Mouse (Mus musculus) monocyte, adult 2 months (primary cell): ENCODE data around the gene Dtx1.
A peak's percentile ranks its signal among the peaks of the same experiment; 100 is the strongest.

Experiments used
- DNase-seq, 2 experiments: peaks; one replicate each; pipeline ENCODE4 v3.0.0; 2022; ENCODE audit warnings: low spot score in 2 of 2, low read depth in 1 of 2

The Dtx1 gene

DNA sequence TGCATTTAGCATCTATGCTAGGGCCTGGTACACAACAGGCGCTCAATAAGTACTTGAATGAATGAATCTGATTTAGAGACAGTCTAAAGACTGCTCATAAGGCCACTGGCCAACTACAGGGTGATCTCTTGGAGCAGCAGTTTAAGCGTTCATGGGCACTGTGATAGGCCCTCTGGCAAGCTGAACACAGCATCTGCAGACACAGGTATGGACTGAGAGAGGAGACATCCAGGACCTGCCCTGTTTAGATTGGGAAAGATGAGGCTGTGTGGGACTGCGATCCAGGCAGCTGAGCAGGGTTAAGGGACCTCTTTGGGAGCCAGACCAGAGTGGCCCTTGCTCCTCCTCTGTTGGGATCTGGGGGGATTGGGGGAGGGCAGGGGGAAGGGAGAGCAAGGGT is at the start of gene Dtx1:
Gene Dtx1, minus strand, starts transcription at position 101 of the 400 bp plus-strand sequence.
- no peak for DNase-seq

DNA sequence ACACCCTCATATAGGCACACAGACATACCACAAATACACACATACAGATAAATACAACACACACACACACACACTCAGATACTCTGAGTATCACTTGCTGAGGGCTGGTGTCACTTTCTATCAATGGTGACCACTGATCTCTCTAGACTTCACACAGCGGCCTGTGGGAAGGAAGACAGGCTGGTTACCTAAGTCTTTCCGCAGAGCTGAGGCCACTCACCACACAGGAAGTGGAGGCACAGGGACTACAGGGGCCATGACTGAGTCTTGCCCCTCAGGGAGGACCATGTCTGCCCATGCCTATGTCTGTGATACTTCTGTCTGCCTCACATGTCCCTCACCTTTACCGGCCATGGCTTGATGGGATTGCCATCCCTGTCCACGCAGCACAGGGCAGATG is 42.5 kb upstream of the Dtx1 start:
- no peak for DNase-seq

DNA sequence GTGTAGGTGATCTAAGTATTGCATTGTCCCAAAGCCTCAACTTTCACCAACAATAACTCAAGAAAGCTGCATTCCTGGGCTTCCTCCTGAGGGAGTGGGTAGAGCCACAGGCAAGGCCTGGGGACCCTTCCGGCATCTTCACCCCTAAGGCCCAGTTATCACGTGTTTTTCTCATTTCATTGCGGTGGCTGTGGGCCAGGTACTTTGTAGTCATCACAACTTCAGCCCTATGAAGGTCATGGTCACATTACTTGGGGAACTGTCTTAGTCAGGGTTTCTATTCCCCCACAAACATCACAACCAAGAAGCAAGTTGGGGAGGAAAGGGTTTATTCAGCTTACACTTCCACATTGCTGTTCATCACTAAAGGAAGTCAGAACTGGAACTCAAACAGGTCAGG is 41.1 kb upstream of the Dtx1 start:
- no peak for DNase-seq

DNA sequence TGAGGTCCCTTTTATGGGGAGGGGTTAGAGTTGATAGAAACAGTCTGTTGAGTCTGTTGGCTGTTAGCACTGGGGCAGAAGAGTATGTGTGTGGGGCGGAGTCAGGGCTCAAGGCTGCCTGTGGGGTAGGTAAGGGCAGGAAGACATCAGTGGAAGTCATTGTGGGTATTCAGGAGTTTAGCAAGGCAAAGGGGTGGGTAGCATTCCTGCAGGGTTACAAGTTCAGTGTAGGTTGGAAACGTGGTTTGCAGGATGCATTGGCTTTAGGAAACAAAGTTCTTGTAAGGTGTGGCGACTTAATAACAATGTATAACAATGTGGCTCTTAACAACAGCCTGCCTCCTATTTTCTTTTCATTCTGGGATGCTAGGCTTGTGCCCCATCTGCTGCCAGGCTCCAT is 39.5 kb upstream of the Dtx1 start:
- no peak for DNase-seq

DNA sequence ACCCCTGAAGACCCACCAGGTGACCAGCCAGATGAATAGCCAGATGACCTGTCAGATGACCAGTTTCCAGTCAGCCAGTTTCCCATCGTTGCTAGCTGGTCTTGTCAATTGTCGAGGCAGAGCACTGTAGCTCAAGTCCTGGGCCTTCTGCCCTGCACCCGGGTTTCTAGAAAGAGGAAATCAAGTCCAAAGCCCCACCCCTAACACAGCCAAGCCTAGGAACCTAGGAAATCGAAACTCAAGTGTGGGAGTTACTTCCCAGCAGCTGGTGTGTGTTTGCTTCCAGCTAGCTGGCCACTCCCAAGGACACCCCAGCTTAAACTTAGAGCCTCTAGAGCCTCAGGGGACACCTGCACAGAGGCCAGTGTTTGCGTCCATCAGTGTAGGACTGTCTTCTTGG is 38.0 kb upstream of the Dtx1 start, which contains the start of gene Oas2:
Gene Oas2, minus strand, starts transcription at position 166 of the 400 bp plus-strand sequence.
- peak; percentile 4 to 5 for DNase-seq

DNA sequence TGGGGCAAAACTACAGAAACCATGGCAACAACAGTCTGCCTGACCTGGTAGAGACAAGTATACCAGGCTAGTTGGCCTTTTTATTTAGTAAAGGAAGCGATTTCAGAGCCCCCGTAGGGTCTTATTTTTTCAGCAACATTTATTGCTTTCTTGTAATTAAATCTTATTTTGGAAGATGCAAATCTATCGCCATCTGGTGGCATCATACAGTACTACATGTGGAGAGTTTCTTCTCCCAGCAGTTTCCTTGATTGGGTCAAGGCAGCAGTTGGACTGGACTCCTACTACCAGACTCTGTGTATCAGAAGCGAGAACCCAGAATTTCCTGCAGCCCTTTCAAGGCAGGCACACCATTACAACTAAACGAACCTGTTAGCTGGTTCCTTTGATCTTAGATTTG is 34.7 kb upstream of the Dtx1 start:
- DNase-seq: no peak

DNA sequence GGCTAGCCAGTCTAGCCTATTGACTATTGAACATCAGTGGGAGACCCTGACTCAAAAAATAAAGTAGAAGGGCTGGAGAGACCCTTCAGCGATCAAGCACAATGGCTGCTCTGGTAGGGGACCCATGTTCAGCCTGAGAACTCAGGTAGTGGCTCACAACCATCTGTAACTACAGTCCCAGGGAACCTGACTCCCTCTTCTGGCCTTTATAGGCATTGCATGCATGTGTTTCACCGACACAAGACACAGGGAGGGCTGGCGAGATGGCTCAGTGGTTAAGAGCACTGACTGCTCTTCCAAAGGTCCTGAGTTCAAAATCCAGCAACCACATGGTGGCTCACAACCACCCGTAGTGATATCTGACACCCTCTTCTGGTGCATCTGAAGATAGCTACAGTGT is 30.4 kb upstream of the Dtx1 start:
- DNase-seq: no peak

DNA sequence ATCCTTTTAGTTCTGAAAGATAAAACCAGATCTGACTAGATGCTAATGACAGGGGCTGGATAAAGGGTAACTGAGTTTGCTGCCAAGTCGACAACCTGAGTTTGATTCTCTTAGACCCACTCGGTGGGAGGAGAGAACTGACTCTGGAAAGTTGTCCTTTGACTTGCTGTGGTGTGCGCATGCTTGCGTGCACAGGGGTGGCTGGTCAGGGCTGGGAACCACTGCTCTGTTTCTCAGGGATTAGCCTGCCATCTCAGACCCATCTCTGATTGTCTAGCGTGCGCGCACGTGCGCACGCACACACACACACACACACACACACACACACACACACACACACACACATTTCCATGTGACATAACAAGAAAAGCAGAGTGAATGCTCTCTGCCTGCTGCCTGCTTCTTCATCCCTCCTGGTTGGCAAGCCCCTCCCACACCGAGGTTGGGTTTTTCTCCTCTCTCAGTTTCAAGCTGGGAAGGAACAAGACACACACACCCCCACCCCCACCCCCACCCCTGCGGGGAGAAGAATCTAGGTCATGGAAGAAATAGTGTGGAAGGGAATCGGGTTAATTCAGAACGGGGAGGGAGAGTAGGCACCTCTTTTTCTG is 22.8 kb upstream of the Dtx1 start:
- DNase-seq: no peak

DNA sequence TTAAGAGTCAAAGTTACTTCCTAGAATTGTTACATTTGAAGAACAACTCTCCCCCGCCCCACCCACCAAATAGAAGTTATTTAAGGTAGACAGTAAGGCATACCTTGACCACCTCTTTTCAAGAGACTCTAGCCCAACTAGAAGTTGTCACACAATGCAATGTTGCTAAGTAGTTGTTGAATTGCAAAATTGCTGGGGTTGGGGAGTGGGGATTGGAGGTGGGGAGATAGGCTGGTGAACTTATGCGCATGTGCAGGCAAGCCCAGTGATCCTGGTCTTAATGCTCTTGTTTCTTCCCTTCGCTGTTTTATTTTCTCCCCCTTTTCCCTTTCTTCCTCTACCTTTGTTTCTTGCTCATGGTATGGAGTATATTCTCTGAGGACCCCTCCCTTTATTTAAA is 22.0 kb upstream of the Dtx1 start:
- no peak for DNase-seq

DNA sequence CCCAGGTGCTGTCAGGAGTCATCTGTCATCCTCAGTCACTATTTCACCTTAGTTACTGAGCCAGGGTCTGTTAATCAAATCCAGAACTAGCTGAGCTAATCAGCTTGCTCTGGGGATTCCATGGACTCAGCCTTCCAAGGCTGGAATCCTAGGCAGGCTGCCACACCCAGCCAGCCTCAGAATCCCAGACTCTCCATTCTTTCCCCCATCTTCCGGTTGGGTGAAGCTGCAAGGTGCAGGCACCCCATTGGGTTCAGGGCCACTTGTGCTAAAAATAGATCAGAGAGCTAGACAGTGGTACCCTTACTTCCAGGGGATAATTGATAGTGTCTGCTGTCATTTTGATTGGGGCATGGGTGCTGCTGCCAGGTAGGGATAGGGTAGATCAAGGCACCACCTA is 21.0 kb upstream of the Dtx1 start:
- DNase-seq: no peak

DNA sequence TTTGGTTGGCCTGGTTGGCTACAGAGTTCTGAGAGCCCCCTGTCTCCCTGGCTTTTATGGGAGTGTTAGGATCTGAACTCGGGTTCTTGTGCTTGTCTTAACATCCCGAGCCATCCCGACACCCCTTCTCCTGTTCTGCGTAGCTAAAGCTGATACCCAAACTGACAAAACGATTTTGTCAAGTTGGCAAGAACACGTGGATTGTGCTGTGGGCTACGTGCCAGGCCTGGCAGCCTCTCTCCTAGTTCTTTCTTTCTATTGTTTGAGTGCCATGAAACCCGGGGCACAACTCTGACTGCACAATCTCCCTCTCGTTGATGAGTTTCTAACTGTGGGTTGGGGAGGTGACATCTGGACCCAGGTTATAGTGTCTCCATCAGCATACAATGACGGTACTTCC is 17.6 kb upstream of the Dtx1 start:
- DNase-seq: no peak

DNA sequence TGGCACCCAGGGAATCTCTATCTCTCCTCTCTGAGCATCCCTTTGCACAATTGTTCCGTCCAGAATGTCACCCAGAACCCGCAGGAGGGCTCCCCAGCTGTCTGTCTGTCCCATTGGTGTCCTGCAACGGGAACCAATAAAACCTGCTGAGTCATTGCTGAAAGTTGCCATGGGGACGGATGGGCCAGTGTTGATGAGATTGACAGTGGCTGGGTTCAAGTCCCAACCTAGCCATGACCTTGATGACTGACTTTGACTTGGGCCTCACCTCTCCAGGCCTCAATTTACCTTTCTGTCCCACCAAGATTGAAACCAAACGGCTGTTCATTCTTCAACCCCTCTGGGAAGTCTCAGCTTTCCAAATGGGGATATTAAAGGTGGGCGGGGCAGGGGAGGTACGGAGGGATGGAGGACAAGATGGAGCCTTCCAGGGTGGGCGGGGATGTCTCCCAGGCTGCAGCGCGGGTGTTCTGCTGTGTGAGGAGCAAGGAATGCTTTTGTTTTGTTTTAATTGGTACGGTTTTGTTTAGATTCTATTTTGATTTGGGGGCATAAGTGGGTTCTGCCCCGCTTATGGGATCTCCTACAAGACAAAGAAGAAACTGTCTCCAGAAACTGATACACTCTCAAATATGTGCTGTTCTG is 14.2 kb upstream of the Dtx1 start:
- DNase-seq: no peak

DNA sequence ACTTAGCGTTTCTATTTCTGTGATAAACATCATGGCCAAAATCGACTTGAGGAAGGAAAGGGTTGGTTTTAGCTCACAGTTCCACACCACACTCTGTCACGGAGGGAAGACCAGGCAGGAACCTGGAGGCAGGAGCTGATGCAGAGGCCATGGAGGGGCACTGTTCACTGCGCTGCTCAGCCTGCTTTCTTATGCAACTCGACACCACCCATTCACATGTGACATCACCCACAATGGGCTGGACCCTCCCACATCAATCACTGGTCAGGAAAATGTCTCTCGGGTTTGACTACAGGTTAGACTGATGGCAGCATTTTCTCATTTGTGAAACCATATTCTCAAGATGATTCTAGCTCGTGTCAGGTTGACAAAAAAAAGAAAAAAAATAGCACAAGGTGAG is 9.3 kb upstream of the Dtx1 start:
- no peak for DNase-seq

DNA sequence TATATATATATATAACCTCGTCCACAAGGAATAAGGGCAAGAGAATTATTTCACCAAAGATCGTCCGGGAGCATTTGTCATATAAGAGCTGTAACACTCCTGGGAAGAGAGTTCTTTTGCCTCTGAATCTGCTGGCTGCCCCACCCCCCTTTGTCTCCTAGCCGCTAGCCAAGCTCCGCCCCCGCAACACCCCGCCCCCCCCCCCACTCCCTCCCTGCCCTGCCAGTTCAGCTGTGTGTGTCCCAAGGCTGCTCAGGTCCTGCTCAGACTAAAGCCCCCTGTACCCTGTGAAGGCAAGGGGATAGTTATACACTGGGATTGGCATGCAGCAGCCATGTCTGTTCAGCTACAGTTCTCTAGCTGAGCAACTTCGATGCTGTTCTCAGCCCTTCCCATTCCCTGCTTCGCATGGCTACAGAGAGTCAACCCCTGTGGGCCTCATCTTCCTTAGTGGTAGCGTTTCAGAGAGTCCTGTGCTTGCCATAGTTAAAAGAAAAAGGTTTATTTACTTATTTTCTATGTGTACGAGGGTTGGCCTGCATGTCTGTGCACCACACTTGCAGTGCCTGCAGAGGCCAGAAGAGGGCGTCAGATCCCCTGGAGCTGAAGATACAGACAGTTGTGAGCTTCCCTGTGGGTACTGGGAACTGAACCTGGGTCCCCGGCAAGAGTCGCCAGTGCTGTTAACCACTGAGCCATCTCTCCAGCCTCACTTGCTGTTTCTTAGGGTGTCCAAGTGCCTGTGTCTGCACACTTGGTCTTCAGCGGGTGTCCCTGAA is 7.1 kb upstream of the Dtx1 start:
- DNase-seq: no peak

DNA sequence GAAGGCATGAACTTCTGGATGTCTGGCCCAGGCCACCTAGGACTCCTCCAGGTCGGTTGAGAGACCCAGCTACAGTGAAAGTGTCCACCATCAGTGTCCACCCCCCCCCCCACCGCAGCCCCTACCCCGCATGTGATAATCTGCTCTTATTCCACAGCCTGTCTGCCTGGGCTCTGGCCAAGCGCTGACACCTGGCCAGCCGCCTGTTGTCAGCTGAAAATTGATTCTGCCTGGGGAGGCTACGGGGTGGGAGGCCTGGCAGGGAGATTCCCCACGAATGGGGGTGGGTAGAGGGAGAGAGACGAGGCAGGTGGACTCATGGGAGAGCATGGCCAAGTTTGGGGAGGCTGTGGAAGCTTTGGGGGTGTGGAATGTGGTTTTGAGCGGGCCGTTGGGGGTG is 5.4 kb upstream of the Dtx1 start:
- DNase-seq: no peak

DNA sequence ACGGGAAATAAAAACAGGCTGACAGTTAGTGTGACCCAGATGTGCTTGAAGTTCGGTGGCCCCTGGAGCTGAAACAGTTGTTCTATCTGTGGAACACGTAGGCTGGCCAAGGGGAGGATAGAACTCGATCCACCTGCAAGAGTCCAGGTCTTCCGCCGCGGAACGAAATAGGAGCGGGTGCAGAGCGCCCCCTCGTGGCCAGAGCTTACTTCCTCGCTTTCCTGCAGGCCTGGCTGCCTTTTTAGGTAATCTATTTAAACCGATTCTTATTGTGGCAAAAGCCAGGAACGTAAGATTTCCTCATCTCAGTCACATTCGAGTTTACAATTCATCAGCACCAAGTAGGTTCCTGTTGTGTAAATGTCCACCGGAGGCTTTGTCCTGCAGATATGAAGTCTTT is 2.6 kb upstream of the Dtx1 start:
- peak in 1 of 2 experiments; percentile 24 for DNase-seq

DNA sequence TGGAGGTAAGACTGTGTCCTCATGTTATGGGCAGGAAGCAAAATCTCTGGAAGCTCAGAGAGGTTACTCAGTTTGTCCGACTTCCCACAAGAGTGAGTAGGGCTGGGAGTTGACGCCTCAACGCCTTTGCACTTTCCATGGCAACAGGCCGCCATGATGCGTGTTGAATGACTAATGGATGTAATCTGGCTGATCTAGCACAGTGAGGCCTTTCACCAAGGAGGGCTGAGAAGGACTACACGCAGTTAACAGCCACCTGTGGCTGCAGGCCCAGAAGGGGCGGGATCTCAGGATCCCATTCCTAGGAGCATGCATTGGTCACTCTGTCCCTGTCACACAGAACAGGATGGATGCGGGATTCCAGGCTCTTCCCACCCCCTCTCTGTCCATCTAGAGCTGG is 994 bp upstream of the Dtx1 start:
- DNase-seq: no peak

DNA sequence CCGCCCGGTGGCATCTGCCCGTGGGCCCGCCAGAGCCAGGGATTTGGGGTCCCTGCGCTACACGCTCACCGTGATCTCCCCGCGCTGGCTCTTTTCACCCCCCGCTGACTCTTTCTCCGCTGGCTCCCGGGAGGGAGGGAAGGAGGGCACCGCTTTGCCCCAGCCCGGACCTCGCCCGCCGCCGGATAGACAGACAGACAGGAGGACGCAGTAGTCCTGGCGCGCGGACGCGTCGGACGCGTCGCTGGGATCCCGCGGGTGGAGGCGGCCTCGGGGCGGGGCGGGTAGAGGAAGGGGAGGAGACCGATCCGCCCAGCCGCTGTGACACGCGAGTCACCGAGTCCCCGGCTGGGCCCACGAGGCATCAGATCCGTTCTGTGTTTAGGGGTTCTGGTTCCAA is 311 bp downstream of the Dtx1 start:
- DNase-seq: no peak

DNA sequence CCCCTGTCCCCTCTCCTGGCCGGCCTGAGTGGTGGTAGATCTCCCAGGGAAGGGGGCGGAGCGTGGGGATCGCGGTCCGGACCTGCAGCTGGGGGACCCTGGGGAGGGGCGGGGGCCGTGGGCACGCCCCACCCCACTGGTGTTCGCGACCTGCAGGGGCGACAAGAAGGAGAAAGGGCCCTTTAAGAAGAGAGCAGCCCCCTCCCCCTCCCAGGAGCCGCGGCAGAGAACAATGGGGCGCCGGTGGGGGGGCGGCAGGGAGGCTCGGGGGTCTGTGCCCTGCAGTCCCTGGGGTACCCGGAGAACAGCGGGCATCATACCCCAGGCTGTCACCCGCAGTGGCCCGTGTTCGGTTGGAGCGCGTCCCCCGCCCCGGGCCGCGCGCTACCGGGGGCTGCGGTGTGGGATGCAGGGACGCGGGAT is 890 bp downstream of the Dtx1 start:
- DNase-seq: no peak

DNA sequence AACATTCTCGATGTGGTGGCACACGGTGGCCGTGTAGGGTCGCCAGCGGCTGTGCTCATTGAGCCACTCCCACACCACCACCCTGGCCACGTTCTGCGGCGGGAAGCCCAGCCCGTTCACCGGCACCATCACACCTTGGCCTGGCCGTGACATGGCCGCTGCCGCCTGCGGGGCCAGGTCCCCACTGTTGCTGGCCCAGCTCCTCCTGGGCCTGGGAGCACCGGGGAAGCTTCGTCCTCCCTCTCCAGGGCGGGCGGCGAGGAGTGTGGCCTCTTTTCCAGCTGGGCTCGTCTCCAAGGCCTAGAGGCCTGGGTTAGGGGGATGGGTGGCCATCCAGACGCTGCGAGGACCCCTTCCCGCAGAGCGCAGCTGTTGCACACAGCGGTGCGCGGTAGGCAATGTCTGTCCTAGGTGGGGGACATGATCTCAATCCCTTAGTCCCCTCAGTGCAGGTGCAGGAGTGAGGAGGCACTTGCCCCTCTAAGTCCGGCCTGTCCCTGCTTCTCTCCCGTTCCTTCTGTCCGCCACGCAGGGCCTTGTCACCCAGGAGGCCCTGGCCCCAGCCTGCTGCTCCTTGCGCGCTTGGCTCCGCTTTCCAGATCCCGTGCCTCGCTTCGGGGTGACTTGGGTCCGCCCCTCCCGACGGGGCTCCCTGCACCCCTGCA is 1.4 kb downstream of the Dtx1 start:
- DNase-seq: no peak

DNA sequence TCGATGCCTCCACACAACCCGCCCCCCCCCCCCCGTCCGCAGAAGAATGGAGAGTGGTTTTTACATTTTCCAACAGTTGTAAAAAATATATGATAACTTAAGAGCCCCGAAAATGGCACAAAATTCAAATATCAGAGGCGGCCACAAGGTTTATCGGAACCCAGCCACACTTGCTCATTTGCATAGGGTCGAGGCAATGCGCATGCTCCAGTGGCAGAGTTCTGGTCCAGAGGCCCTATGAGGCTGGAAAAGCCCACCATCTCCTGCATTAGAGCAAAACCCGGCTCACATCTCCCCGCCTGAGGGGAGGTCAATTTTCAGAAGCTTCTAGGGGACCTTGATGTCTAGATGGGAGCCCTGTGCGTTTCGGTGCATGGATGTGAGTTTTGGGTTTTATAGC is 4.8 kb downstream of the Dtx1 start:
- no peak for DNase-seq

DNA sequence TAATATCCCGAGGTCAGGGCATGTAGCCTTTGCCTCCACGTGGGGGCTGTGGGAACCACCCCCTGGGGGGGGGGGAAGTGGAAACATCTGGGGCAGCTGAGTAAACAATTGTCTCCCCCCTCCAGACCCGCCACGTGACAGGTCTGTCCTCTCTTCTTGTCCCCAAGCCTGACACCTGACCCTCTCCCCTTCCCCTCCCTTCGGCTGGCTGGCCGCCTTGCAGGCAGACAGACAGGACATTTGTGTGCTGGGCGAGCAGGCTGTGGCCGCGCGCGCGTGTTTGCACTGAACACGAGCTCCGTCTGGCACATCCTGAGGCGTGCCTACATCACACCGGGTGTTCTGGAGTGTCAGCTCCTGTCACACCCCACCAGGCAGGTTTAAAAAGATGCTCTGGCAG is 5.2 kb downstream of the Dtx1 start:
- DNase-seq: no peak
